Mouse (Mus musculus): ENCODE results near the gene Lrrc25.
"Not testable (repeated sequence)": the region's sequence is repeated elsewhere in the genome, so short reads cannot be mapped to it uniquely, and the experiment has no call there.

The Lrrc25 gene

DNA sequence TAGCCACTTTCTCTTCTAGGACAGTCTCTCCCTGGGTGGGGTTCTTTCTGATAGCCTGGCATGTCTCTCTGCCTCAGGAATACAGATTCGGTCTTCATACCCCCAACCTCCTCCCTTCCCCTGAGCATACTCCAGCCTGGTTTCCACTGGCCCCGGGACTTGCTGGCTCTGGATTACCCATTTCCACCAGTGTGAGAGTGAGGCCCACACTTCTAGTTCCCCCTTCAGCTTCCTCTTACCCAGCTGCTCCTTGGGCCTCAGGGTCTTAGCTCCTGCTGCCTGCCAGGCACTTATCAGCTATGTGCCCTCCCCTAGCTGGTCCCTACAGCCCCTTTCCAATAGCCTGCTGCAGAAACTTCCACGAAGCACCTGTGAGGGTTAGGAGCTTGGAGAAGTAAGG, at the start of gene Lrrc25:
Gene Lrrc25 (plus strand): TSS at position 262 of the 400 bp plus-strand sequence.
- DNase-seq (ENCODE audit: low spot score in 2 of 2), result peak in 1 of 2 experiments; percentile 46

DNA sequence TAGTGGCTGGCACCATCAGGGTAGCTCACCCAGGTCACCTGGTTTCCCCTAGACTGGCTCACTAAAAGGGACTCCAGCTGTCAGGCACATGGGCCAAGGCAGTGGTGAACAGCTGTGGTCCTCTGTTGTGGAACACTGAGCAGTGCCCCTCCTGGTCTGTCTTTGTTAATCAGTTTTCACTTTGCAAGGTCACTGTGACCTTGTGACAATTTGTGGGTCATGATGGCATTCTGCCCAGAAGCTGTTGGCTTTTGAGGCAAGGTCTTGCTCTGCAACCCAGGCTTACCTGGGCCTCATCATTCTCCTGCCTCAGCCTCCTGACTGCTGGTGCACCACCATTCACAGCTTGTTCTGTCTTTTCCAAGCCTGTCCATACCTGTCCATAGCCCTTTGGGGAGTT, 45.6 kb upstream of the Lrrc25 start:
- no peak for DNase-seq (ENCODE audit: low spot score in 2 of 2)

DNA sequence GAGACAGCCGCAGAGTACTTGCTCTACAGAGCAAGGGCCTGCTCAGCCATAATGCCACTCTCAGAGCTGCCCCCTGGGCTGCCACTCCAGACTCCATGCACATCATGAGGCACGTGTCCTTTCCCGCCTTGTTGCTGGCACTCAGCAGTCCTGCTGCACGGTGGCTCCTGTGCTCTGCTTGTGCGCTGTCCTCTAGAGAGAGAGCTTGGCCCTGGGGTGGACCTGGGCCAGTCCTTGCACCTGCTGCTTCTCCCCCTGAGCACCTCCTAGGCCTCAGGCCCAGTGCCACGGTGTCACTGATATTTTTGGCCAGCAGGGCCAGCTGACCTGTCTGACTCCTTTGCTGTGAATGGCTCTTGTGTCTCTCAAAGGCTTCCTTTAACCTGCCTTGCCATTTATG, 45.0 kb upstream of the Lrrc25 start:
- DNase-seq (ENCODE audit: low spot score in 2 of 2), result no peak

DNA sequence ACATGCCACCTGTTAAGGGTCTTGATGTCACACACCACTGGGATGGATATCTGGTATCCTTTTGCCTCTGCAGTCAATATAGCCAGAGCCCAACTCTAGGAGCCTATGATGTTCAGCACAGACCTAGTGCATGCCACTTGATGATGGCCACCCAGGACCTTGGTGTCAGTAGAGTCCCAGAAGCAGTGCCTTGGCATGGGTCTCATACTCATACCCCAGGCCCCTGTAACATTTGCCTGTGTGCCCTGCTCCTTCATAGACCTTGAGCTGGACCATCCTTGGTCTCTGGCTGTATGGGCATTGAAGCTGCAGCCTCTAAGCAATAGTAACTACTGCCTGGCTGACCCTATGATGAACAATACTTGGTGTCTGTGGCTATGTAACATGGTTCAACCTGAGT, 41.7 kb upstream of the Lrrc25 start:
- DNase-seq (ENCODE audit: low spot score in 2 of 2), result no peak

DNA sequence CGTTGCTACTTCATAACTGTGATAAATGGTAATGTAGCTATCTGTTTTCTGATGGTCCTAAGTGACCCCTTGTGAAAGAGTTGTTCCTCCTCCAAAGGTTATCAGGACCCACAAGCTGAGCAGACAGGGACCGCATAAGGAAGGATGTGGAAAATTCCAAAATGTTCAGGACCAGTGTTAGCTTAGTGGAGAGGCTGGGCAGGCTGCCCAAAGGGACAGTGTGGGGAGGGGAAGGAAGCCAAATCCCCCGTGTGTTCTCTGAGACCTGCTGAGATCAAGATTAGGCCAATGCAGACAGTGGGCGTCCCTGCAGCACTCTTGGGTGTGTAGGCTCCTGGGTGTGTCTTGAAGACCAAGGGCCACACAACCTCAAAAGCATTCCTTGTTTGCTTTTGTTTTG, 41.0 kb upstream of the Lrrc25 start:
- no peak for DNase-seq (ENCODE audit: low spot score in 2 of 2)

DNA sequence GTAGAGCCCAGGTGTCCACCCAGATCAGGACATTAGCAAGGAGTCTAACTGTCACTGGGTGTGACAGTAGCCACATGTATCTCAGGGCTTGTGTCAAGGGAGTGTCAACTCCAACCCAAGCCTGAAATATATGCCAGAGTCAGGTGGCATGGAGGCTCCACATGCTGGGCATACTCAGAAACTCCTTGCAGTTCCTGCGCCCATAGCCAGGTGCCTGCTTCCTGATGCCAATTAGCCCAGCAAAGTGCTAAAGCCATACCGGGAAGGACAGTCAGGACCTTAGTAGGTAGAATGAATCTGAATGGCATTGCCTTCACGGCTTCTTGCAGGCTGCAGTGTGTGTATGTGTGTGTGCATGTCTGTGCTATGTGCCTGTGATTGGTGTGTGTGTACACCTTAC, 38.7 kb upstream of the Lrrc25 start:
- DNase-seq (ENCODE audit: low spot score in 2 of 2), result no peak

DNA sequence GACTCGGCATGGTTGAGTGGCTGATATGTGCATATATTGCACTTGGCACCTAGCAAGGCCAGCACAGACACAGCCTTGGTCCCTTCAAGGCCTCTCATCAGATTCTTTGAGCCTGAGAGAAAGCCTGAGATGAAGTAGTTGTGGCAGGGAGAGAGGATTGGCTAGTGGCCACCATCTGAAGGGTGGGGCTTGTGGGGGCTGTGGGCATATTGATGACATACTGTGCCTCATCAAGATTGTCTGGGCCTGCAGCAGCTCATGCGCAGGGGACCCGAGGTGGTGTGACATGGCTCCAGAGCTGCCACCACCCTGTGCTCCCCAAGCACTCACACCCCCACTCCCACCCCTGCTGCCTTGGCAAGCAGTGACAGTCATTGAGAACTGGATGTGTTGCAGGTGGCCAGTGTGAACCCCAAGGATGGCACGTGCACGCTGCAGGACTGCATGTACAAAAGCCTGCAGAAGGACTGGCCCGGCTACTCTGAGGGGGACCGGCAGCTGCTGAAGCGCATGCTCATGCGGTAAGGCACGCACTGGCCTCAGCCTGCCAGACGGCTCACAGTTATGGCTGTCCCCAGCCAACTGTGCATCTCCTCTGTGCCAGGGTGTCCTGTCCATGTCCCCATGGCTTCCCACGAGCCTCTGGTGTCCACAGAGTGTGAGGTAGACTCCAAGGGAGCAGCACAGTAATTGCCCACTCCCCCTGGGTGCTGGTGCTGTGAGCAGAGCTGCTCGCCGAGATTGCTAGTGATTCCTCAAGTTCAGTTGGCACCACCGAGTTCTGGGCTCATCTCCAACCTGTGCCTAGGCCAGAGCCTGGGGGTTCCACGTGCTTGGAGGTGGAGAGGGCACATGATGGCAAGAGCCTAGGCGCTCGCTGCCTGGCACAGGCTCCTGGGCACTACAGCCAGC, 32.2 kb upstream of the Lrrc25 start:
- no peak for DNase-seq (ENCODE audit: low spot score in 2 of 2)

DNA sequence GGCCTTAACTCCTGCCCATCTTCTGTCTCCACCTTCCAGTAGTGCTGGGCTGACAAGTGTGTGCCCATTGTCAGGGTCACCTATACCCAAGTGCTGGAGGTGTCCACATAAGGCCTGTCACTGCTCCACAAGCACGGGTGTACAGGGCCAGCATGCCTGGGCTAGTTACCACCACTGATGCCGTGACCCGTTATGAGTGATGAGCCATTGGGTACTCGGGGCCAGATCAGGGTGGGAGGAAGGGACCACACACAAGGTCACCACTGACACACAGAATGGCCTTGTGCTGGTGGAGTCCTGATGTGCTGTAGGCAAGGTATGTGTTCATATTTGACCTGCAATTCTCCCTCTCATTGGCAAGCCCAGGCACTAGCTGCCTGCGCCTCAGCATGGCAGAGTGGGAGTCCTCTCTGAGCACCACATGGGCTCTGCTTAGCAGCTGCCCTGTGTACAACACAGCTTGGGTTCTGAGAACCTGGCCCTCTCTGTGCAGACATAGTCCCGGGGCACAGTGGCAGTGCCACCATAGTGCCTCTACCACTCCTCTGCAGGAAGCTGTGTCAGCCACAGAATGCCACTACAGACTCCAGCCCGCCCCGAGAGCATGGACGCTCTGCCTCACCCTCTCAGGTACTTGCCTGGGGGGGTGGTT, 31.2 kb upstream of the Lrrc25 start:
- no peak for DNase-seq (ENCODE audit: low spot score in 2 of 2)

DNA sequence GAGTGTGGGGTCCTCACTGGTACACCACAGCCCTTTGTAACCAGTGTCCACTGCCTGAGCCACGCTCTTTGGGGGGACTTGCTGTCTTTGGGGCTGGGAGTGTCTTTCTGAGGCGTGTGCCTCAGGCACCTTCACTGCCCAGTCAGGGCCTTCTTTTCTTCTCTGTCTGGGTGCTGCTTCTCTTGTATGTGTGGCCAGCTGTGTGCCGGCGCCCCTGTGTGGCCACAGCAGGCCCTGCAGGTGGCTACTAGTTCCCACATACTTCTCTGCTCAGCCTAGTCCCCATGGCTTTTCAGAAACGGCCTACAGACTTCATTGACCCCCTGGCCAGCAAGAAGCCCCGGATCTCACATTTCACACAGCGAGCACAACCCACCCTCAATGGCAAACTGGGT, 30.7 kb upstream of the Lrrc25 start:
- peak in 1 of 2 experiments; percentile 72 for DNase-seq (ENCODE audit: low spot score in 2 of 2)

DNA sequence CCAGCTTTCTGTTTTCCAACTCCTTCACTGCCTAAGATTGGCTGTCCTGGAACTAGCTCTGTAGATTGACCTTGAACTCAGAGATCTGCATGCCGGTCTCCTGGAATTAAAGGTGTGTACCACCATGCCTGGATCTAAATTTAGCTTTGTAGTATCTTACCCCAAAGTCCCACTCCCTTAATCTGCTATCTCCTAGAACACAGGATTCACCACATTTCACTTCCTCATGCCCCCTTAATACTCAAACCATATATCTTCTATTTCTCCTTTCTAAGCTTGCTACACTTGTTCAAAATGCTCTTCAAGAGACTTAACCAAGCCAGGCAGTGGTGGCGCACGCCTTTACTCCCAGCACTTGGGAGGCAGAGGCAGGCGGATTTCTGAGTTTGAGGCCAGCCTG, 28.0 kb upstream of the Lrrc25 start:
- DNase-seq (ENCODE audit: low spot score in 2 of 2), result not testable (repeated sequence)

DNA sequence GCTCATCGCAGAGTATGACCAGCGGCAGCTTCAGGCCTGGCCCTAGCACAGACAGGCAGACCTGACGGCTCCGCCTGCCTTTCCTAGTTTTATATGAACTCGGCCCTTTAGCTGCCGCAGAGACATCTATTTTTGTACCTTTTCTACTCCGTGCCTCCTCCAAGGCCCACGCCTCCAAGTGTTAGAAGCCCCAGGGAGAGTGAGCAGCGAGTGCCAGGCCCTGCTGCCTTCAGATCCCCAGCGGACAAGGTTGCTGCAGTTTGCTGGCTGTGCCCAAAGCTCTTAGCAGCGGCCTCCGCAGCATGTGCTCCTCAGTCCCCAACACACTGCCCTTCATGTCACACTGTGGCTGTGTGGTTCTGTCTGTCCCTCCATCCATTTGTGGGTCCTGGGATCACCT, 24.4 kb upstream of the Lrrc25 start:
- no peak for DNase-seq (ENCODE audit: low spot score in 2 of 2)

DNA sequence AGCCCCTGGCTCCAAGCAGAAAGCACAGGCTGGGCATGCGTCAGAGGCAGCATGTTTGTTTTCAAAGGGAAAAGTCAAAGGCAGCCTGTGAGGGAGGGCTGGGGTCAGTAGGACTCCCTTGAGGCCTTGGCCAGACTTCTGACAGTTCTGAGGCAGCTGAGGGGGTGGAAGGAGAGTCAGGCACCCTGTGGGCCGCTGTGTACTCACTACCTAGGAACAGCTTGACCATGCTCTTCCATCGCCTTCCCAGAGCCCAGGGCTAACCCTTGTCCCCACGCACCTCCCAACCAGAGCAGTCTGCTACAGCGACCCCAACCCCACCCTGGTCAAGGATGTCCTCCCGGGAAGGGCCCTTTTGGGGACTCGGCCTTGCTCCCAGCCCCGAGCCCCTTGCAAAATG, 22.8 kb upstream of the Lrrc25 start:
- DNase-seq (ENCODE audit: low spot score in 2 of 2), result no peak

DNA sequence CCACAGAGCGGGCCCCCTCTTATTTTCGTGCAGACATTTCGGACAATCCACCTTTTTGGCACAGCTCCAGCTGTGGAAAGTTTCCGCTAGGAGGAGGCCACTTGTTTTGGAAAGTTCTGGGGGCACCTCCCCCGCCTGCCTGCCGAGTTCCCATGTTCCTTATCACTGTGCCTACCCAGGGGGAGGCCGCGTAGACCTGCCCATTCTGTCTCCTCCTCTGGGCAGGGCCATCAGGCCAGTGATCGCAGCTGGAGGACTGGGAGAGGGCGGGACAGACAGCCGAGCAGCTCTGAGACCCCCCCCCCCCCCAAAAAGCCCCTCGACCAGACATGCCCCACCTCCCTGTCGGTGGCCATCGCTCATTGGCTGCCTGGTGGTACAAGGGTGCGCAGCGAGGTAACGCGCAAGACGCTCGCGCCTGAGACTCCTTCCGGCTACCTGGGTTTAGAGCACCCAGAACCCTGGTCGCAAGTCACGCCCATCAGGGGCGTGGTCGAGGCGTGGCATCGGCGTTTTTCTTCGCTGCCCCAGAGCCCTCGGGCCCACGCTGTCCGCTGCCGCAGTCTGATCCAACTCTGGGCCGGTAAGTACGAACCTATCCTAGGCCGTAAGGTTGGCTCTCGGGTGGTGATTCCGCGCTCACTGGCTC, 21.9 kb upstream of the Lrrc25 start, which contains the start of gene Isyna1:
Gene Isyna1 (plus strand): TSS at position 413 of the 649 bp plus-strand sequence.
- peak; percentile 70 to 90 for DNase-seq (ENCODE audit: low spot score in 2 of 2)

DNA sequence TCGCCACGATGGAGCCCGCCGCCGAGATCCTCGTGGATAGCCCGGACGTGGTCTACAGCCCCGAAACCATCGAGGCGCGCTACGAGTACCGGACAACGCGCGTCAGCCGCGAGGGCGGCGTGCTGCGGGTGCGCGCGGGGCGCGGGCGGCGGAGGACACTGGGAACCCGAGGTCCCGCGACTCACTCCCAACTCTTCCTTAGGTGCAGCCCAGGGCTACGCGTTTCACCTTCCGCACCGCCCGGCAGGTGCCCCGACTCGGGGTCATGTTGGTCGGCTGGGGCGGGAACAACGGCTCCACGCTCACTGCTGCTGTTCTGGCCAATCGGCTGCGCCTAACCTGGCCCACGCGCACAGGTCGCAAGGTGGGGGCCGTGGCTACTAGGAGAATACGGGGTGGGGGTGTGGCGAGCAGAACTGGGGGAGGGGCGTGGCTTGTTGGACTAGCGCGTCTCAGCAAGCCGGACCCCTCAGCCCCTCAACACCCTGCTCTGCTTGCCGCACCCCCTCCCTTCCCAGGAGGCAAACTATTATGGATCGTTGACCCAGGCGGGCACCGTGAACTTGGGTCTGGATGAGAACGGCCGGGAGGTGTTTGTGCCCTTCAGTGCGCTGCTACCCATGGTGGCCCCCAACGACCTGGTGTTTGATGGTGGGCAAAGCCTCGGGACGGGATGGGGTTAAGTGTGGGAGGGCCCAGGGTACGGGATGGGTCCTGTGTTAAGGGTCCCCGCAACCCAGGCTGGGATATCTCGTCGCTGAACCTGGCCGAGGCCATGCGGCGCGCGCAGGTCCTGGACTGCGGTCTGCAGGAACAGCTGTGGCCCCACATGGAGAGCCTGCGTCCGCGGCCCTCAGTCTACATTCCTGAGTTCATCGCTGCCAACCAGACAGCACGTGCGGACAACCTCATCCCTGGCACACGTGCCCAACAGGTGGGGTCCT, 21.1 kb upstream of the Lrrc25 start:
- peak in 1 of 2 experiments; percentile 57 for DNase-seq (ENCODE audit: low spot score in 2 of 2)

DNA sequence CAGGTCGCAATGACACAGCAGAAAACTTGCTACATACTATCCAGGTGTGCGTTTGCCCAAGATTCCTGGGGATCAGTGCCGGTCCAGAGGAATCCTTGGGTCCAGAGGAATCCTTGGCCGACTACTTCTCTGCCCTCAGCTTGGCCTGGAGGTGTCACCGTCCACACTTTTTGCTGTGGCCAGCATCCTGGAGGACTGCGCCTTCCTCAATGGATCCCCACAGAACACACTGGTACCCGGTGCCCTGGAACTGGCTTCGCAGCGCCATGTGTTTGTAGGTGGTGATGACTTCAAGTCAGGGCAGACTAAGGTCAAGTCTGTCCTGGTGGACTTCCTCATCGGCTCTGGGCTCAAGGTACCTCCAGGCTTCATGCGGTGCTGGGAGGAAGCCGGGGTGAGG, 20.1 kb upstream of the Lrrc25 start:
- DNase-seq (ENCODE audit: low spot score in 2 of 2), result no peak

DNA sequence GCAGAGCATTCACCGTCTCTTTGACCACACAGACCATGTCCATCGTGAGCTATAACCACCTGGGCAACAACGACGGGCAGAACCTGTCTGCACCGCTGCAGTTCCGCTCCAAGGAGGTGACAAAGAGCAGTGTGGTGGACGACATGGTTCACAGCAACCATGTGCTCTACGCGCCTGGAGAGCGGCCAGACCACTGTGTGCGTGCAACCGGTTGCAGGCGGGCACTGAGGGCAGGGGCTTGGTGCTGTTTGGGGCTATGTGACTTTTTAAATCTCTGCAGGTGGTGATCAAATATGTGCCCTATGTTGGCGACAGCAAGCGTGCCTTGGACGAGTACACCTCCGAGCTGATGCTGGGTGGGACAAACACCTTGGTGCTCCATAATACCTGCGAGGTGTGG, 19.7 kb upstream of the Lrrc25 start:
- DNase-seq (ENCODE audit: low spot score in 2 of 2), result no peak

DNA sequence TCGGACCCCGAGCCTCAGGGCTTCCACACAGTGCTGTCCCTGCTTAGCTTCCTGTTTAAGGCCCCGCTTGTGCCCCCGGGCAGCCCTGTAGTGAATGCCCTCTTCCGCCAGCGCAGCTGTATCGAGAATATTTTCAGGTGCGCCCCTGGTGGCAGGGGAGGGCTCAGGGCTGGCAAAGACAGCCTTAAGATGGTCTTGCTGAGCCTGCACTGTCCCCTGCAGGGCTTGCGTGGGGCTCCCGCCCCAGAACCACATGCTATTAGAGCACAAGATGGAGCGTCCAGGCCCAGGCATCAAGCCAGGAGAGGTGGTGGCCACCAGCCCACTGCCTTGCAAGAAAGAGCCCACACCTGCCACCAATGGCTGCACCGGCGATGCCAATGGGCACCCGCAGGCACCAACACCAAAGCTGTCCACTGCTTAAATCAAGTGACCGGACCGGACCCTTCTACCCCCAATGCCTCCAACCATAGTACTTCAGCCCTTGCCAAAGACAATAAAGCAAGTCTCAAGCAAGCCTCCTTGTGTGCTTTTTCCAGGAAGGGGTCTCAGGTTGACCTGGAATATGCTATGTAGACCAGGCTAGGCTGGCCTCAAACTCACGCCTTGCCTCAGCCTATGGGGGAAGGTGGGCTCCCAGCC, 19.1 kb upstream of the Lrrc25 start:
- DNase-seq (ENCODE audit: low spot score in 2 of 2), result peak in 1 of 2 experiments; percentile 77

DNA sequence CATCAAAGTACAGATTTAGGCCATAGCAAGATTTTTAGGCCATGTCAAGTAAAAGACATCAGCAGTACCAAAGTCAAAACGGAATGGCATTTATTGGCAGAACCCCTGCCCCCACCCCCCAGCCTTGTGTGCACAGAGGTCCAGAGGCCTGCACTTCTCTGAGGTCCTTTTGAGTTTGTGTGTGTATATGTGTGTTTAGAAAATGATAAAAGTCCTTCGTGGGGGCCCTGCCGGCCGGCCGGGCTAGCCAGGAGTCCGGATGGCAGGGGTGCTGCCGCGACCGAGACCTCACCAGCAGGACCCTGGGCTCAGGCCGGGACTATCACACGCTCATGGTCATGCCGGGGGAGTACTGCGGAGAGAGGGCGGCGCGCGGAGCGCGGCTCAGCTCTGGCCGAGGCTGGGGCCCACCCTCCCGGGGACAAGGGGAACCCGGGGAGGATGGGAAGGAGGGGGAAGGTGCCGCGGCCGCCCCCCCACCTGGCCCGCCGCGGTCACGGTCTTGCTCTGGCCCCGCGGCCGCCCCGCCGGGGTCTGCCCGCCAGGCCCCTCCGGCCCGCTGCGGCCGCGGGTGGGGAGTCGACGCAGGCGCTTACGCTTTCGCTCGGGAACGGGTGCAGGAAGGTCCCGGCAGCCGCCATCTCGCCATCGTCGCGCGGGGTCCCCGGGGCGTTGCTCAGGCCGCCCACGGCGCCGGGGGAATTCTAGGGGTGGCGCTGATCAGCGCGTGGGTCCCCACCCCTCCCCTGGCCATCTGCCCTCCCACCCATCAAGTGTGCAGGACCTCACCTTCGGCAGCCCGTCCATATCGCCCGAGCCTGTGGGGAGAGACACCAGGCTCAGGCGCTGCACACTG, 18.3 kb upstream of the Lrrc25 start:
- no peak for DNase-seq (ENCODE audit: low spot score in 2 of 2)

DNA sequence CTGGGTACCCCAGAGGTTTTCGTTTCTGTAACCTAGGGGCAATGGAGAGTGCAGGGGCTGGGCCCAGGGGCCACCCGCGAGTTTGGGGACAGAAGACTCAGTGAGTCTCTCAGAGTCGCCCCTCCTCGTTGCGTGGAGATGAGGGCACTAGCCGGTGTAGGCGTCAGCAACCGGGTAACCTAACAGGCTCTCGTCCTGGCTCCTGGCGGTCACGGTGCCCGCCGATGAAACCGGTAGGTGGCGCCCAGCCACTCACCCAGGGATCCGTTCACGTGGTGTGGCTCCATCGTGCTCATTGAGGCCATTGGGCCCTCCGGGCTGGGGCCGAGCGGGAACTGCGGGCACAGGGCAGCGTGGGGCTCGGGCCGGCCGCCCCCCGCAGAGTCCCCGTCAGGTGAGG, 17.7 kb upstream of the Lrrc25 start:
- peak in 1 of 2 experiments; percentile 61 for DNase-seq (ENCODE audit: low spot score in 2 of 2)

DNA sequence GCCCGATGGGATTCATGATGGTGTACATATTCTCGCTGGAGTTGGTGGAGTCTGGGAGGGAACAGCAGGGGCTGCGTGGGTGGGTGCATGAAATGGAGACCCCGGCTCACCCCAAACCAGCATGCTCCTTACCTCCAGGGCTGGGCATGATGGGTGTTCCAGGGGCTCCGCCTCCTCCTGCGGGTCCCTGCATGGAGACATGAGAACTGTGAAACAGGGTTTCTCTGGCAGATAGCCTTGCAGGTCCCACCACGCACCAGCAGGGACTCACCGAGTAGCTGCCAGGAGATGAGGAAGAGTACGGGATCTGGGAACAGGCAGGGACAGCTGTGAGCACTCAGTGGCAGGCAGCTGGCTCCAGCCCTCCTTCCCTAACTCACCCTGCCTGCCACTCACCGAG, 17.2 kb upstream of the Lrrc25 start:
- peak in 1 of 2 experiments; percentile 20 for DNase-seq (ENCODE audit: low spot score in 2 of 2)
